Mouse (Mus musculus) midbrain, embryonic 12.5 days (tissue): ENCODE data around the gene Tctex1d4. TPM values are rescaled to one million over a fixed set of nuclear protein-coding genes. Genes with fewer than 3 reads are reported as not detected.

Experiments used
- ATAC-seq: fragments of 200-750 bp; cut with Nextera tagmentation; 2 replicates; pipeline ENCODE4 v1.8.0; 2017; ENCODE audit warnings: low read depth, moderate TSS enrichment, moderate library complexity; ENCODE audit not compliant: low FRiP score
- H3K27ac ChIP-seq: fragments of 300-500 bp; sonication (generic); replicated peaks from 2 replicates; pipeline ENCODE4 v1.5.1; 2016; ENCODE audit warnings: mild to moderate bottlenecking
- H3K27me3 ChIP-seq: fragments of 300-500 bp; sonication (generic); 2 replicates; pipeline ENCODE4 v1.6.1; 2016; ENCODE audit warnings: mild to moderate bottlenecking
- H3K36me3 ChIP-seq: fragments of 300-500 bp; sonication (generic); 2 replicates; pipeline ENCODE4 v1.6.1; 2016
- H3K4me1 ChIP-seq: fragments of 300-500 bp; sonication (generic); 2 replicates; pipeline ENCODE4 v1.6.1; 2016
- H3K4me2 ChIP-seq: fragments of 300-500 bp; sonication (generic); replicated peaks from 2 replicates; pipeline ENCODE4 v1.6.1; 2016; ENCODE audit warnings: mild to moderate bottlenecking, moderate library complexity
- H3K4me3 ChIP-seq: fragments of 300-500 bp; sonication (generic); 2 replicates; pipeline ENCODE4 v1.5.1; 2016; ENCODE audit warnings: mild to moderate bottlenecking
- H3K9ac ChIP-seq: fragments of 300-500 bp; sonication (generic); replicated peaks from 2 replicates; pipeline ENCODE4 v1.6.1; 2016; ENCODE audit warnings: mild to moderate bottlenecking, moderate library complexity
- H3K9me3 ChIP-seq: fragments of 300-500 bp; sonication (generic); 2 replicates; pipeline ENCODE4 v1.6.1; 2016; ENCODE audit warnings: mild to moderate bottlenecking
- WGBS: fragments of 180-500 bp; shearing (Covaris S2); methylation state at CpG from one replicate; pipeline ENCODE4 v1.1.7; 2016; 5-methylcytosine and 5-hydroxymethylcytosine counted together
- polyA plus RNA-seq: library from polyadenylated mRNA; unstranded; fragments of >200 nt; fragmentation: Nextera tagmentation; extraction: Ambion mirVana; gene quantifications from 2 replicates; pipeline ENCODE4 v1.2.1, GENCODE M21; 2016

Tctex1d4 gene
- polyA plus RNA-seq, 1 experiment from 2014 or later, result not detected

DNA sequence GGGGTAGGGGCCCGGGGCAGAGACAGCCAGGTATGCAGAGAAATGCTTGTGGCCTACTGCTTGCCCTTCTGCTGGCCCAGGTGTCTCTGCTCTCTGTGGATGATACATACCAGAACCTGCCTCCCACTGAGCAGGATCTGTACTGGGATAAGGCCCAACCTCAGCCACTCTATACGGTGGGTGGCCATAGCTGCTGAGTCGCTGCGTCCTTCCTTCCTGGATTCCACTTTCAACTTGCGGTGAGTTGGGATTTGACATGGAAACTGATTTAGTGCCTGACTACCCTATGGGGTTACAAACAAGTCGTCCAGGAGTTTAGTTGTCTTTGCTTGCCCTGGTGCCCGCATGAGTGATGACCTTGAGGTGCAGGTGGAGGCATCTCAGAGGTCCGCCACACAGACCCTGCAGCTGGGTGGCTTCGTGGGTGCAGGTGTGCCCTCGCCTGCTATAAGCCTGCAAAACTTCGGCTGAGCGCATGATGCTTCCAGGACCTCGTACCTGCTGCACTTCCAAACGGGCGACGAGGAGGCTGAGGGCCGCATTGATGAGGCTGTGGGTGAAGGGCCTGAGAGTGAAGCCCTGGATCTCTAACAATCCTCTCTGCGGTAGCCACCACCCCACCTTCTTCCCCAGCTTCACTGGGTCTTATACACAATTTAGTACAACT lies 21.6 kb downstream of the Tctex1d4 start:
- H3K27ac ChIP-seq, result 0 out of 2 replicates have a peak overlapping the region, but pooled peaks have one; percentile 7
- WGBS, result 88% methylated on average over 18 of the region's 18 CpGs
- peaks cover 41% of the 10 kb centered on the region for H3K36me3 ChIP-seq
- no peaks in the 10 kb centered on the region for H3K9me3 ChIP-seq
- no peak overlapping the region for H3K4me2 ChIP-seq
- peaks cover under 1% of the 10 kb centered on the region; the same call in 1 of the 2 replicates for H3K4me1 ChIP-seq
- H3K9ac ChIP-seq, result no peak overlapping the region
- H3K27me3 ChIP-seq, result 0 out of 2 replicates have a peak, but pooled peaks cover 1% of the 10 kb centered on the region
- no peak for ATAC-seq
- no peak overlapping the region for H3K4me3 ChIP-seq

DNA sequence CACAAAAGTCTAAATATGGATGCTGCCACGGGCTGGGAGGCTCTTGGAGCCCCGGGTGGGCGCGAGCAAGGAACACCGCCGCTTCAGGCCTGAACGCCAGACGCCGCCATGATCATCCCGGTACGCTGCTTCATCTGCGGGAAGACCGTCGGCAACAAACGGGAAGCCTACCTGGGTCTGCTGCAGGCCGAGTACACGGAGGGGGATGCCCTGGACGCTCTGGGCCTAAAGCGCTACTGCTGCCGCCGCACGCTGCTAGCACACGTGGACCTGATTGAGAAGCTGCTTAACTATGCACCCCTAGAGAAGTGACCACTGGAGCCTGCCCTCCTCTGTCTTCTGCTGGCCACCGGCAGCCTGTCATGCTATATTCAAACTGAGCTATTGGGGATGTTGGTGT lies 22.2 kb downstream of the Tctex1d4 start:
- Histone ChIP-seq H3K4me3 (no peak overlapping the region), H3K4me2 (no peak overlapping the region), H3K27ac (0 out of 2 replicates have a peak overlapping the region, but pooled peaks have one; percentile 7), H3K4me1 (peaks cover 7% of the 10 kb centered on the region; the same call in 1 of the 2 replicates), H3K36me3 (peaks cover 47% of the 10 kb centered on the region), H3K9me3 (no peaks in the 10 kb centered on the region), H3K27me3 (no peaks in the 10 kb centered on the region), H3K9ac (no peak overlapping the region)
- ATAC-seq, result no peak
- WGBS, result 75% methylated on average over 24 of the region's 24 CpGs

DNA sequence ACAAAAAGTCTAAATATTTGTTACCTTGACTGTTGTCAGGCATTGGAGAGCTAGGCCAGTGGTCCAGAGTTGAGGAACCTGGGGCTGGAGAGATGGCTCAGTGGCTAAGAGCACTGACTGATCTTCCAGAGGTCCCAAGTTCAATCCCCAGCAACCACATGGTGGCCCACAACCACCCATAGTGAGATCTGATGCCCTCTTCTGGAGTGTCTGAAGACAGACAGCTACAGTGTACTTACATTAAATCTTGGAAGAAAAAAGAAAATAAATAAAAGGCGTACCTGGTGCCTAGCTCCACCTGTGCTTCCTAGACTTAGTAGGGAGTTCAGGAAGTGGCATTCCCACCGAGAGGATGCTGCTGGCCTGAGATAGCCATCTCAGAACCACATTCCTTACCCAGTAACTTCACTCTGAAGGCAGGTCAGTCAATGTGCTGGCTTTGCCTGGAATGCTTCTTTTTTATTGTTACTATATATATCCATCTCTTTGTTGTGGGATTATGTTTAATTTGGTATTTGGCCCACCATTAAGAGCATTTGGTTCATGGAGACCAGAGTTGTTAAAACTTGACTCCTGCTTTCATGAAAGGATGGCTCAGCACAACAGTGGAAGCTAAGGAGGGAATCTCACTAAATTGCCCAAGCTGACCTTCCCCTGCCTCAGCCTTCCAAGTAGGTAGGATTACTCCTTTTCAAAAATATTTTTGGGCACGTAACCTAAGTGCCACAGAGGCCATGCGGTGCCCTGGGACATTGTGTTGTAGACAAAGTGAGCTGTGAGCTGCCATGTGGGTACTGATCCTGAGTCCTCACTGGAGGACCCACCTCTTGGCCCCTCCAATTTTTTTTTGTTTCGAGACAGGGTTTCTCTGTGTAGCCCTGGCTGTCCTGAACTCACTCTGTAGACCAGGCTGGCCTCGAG lies 23.0 kb downstream of the Tctex1d4 start:
- peaks cover 54% of the 10 kb centered on the region for H3K36me3 ChIP-seq
- H3K4me1 ChIP-seq, result peaks cover 14% of the 10 kb centered on the region
- no peak overlapping the region for H3K9ac ChIP-seq
- H3K27me3 ChIP-seq, result no peaks in the 10 kb centered on the region
- ATAC-seq, result no peak
- no peak overlapping the region for H3K4me3 ChIP-seq
- no peak overlapping the region for H3K4me2 ChIP-seq
- 75% methylated on average over 6 of the region's 6 CpGs for WGBS
- no peak overlapping the region for H3K27ac ChIP-seq
- H3K9me3 ChIP-seq, result no peaks in the 10 kb centered on the region

DNA sequence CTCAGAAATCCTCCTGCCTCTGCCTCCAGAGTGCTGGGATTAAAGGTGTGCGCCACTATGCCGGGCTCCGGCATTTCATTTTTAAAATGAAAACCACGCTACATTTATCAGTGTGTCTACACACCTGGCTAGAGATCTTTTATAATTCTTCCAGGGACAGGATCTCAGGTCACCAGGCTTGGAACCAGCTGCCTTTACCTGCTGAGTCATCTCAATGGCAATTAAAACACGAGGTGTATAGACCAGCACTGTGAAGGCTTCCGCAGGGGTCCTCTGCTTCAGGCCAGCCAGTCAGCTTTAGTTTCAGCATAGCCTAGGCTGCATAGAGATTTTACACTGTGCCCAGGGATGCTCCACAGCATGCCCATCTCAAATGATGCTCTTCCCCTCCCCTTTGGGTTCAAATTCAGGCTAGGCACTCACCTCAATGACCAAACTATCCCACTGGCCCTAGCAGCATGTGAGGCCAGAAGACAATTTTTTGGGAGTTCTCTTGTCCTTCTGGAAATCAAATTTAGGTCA lies 23.7 kb downstream of the Tctex1d4 start:
- Histone ChIP-seq H3K27ac (no peak overlapping the region), H3K27me3 (no peaks in the 10 kb centered on the region), H3K4me3 (no peak overlapping the region), H3K36me3 (peaks cover 55% of the 10 kb centered on the region), H3K4me1 (peaks cover 21% of the 10 kb centered on the region), H3K4me2 (no peak overlapping the region), H3K9ac (no peak overlapping the region), H3K9me3 (no peaks in the 10 kb centered on the region)
- WGBS, result 89% methylated on average over 6 of the region's 6 CpGs
- no peak for ATAC-seq

- no peak overlapping the region for H3K9ac ChIP-seq
- H3K4me1 ChIP-seq, result peaks cover 21% of the 10 kb centered on the region
- no peak overlapping the region for H3K4me3 ChIP-seq
- H3K27ac ChIP-seq, result no peak overlapping the region
- H3K9me3 ChIP-seq, result no peaks in the 10 kb centered on the region
- ATAC-seq, result no peak
- 80% methylated on average over 1 of the region's 1 CpGs for WGBS
- H3K27me3 ChIP-seq, result no peaks in the 10 kb centered on the region
- H3K36me3 ChIP-seq, result peaks cover 55% of the 10 kb centered on the region
- no peak overlapping the region for H3K4me2 ChIP-seq
These were observed 24.8 kb downstream of the Tctex1d4 start for GRCm38 (mm10) chr4:117151416-117151815.

- Histone ChIP-seq H3K4me2 (no peak overlapping the region), H3K4me1 (peaks cover 21% of the 10 kb centered on the region), H3K27ac (no peak overlapping the region), H3K4me3 (no peak overlapping the region), H3K9me3 (no peaks in the 10 kb centered on the region), H3K9ac (no peak overlapping the region), H3K36me3 (peaks cover 55% of the 10 kb centered on the region), H3K27me3 (no peaks in the 10 kb centered on the region)
- ATAC-seq, result no peak
- WGBS, result 92% methylated on average over 5 of the region's 5 CpGs
These were observed 26.1 kb downstream of the Tctex1d4 start for GRCm38 (mm10) chr4:117152714-117153113.

DNA sequence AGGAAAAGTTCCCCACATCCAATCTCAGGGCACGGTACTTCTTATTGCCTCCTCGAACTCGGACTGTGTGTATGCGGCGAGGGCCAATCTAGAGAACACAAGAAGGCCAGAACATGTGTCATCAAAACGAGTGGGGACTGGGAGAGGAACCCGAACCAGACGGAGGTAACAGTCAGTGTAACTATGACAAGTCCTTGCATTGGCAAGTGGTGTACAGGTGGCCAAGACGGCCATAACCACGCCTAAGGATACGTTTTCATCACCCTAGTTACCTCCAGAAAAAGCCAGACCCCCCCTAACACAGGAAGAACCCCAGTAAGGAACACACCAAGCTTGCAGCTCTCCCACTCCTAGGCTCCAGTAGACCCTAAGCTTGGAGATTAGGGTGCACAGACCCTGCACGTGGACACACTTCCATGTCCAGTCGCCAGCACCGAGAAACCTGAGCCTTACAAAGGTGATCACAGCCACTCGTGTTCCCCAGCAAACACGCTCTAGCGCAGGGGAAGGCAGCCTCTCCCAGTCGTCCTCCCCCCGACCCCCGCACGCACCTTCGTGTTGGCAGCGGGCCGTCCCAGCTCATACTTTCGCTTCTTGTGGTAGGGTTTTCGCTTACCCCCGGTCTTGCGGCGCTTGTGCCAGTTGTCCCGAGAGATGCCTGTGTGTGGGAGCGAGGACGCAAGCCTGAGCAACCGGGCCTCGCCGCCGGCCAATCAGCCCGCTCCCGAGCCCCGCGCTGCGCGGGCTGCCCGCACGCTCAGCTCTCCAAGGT lies 28.6 kb downstream of the Tctex1d4 start:
- ATAC-seq, result no peak
- Histone ChIP-seq H3K4me1 (peaks cover 21% of the 10 kb centered on the region), H3K36me3 (peaks cover 58% of the 10 kb centered on the region), H3K9me3 (no peaks in the 10 kb centered on the region), H3K4me2 (peak overlapping the region; percentile 86), H3K9ac (peak overlapping the region; percentile 88), H3K4me3 (peak overlapping the region; percentile 98), H3K27me3 (no peaks in the 10 kb centered on the region), H3K27ac (peak overlapping the region; percentile 94)
- WGBS, result 3% methylated on average over 44 of the region's 44 CpGs

DNA sequence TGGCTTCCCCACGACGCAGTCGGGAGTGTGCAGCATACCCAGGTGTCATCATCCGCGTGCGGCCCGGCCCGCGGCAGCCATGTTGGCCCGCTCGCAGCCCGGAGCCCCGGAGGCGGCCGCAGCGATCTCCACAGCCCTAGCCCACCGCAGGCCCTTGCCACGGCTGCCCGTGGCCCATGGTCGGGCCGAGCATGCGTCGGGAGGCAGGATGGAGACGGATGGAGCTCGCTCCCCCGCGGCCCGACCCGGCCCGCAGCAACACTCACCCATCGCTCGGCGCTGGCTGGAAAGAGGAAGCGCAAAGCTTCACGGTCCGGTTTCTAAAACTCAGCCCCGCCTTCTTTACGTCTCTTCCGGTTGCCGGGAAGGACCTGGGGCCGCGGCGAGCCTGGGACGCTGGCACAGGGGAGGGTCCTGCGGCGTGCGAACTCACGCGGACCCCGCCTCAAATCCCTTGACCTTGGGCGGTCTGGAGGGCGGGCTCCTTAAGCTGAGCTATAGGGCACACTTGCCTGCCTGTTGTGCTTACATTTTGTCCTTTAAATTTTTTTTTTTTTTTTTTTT lies 29.3 kb downstream of the Tctex1d4 start, which contains the start of gene Rps8:
Rps8 (minus strand) TSS at position 452 of the 564 bp plus-strand sequence.
- H3K4me3 ChIP-seq, result peak within 1 kb of the TSS; percentile 98
- peak; percentile 93 for ATAC-seq
- peaks cover 57% of the 10 kb centered on the region for H3K36me3 ChIP-seq
- H3K4me1 ChIP-seq, result peaks cover 21% of the 10 kb centered on the region
- H3K27me3 ChIP-seq, result no peaks in the 10 kb centered on the region
- H3K4me2 ChIP-seq, result peak within 1 kb of the TSS; percentile 86
- peak within 1 kb of the TSS; percentile 88 for H3K9ac ChIP-seq
- H3K9me3 ChIP-seq, result no peaks in the 10 kb centered on the region
- under 1% methylated on average over 48 of the region's 52 CpGs for WGBS
- H3K27ac ChIP-seq, result peak within 1 kb of the TSS; percentile 94

DNA sequence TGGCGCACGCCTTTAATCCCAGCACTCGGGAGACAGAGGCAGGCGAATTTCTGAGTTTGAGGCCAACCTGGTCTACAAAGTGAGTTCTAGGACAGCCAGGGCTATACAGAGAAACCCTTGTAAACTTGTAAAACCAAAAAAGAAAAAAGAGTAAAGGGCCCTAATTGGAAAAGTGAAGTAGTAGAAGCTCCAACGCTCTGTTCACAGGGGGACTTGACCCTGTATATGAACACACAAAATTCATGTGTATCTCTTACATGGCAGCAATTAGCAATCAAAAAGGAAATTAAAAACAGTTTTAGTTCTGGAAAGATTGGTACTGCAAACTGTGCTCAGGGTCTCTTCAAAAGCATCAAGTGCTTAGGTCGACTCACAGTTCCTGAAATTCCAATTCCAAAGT lies 29.8 kb downstream of the Tctex1d4 start:
- H3K4me3 ChIP-seq, result peak overlapping the region; percentile 98
- ATAC-seq, result no peak
- H3K4me2 ChIP-seq, result peak overlapping the region; percentile 86
- no peaks in the 10 kb centered on the region for H3K9me3 ChIP-seq
- peaks cover 21% of the 10 kb centered on the region for H3K4me1 ChIP-seq
- no peak overlapping the region for H3K9ac ChIP-seq
- WGBS, result 32% methylated on average over 6 of the region's 6 CpGs
- H3K27me3 ChIP-seq, result no peaks in the 10 kb centered on the region
- peaks cover 57% of the 10 kb centered on the region for H3K36me3 ChIP-seq
- H3K27ac ChIP-seq, result peak overlapping the region; percentile 94; the same call in 1 of the 2 replicates

GRCm38 (mm10) chr4:117159666-117160065 lies 33.1 kb downstream of the Tctex1d4 start:
- no peak for ATAC-seq
- 87% methylated on average over 10 of the region's 10 CpGs for WGBS
- Histone ChIP-seq H3K27me3 (no peaks in the 10 kb centered on the region), H3K9ac (no peak overlapping the region), H3K4me3 (no peak overlapping the region), H3K4me1 (peaks cover 5% of the 10 kb centered on the region; the same call in 1 of the 2 replicates), H3K4me2 (no peak overlapping the region), H3K27ac (no peak overlapping the region), H3K36me3 (peaks cover 54% of the 10 kb centered on the region), H3K9me3 (no peaks in the 10 kb centered on the region)

DNA sequence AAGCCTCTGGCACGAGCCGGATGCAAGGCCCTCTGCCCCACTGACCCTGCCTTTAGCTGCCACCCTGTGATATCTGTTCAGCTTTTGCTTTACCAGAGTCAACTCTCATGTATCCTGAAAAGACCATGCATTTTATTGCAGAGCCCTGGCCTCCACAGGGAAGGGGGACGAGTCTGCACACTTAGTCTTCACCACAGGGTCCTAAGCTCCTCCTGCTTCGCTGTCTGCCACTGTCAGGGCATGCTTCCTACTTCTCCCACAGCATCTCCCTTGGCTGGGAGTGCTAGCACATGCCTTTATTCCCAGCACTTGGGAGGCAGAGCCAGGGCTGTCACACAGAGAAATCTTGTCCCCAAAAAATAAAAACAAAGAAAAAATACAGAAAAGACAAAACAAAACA lies 34.6 kb downstream of the Tctex1d4 start:
- no peaks in the 10 kb centered on the region for H3K4me1 ChIP-seq
- ATAC-seq, result no peak
- H3K9ac ChIP-seq, result no peak overlapping the region
- H3K4me3 ChIP-seq, result no peak overlapping the region
- H3K4me2 ChIP-seq, result no peak overlapping the region
- WGBS, result 74% methylated on average over 4 of the region's 4 CpGs
- H3K36me3 ChIP-seq, result peaks cover 69% of the 10 kb centered on the region
- H3K27ac ChIP-seq, result no peak overlapping the region
- no peaks in the 10 kb centered on the region for H3K9me3 ChIP-seq
- no peaks in the 10 kb centered on the region for H3K27me3 ChIP-seq
